Mouse (Mus musculus) embryonic fibroblast, embryonic 13.5 days (primary cell): Measurements from ENCODE around the gene Tspan2. TPM values are rescaled to one million over a fixed set of nuclear protein-coding genes. Genes with fewer than 3 reads are reported as not detected.

Experiments used
- H3K27ac ChIP-seq: 2 replicates; pipeline ENCODE4 v1.5.1; 2012; ENCODE audit warnings: low read length, control low read depth, inconsistent platforms; ENCODE audit not compliant: insufficient read depth
- H3K4me1 ChIP-seq: 2 replicates; pipeline ENCODE4 v1.6.1; 2011; ENCODE audit warnings: low read length; ENCODE audit not compliant: control insufficient read depth, insufficient read depth
- H3K4me3 ChIP-seq: 2 replicates; pipeline ENCODE4 v1.5.1; 2011; ENCODE audit warnings: mild to moderate bottlenecking, control low read depth, low read length; ENCODE audit not compliant: insufficient read depth
- CTCF ChIP-seq: IDR thresholded peaks from 2 replicates; pipeline ENCODE4 v1.5.1; 2011; ENCODE audit warnings: mild to moderate bottlenecking, control low read depth, low read length, moderate library complexity, borderline replicate concordance; ENCODE audit not compliant: insufficient read depth
- POLR2A ChIP-seq: IDR thresholded peaks from 2 replicates; pipeline ENCODE4 v1.6.1; 2011; ENCODE audit warnings: low read depth, mild to moderate bottlenecking, control low read depth, low read length, moderate library complexity
- polyA plus RNA-seq: library from polyadenylated mRNA; stranded (reverse); fragments of >200 nt; gene quantifications from 2 replicates; pipeline ENCODE4 v1.2.4, GENCODE M21; 2011; ENCODE audit warnings: low read depth; ENCODE audit not compliant: missing spikeins, insufficient read length

The Tspan2 gene
- polyA plus RNA-seq, 1 experiment, result 17.3 TPM

GRCm38 (mm10) chr3:102757019-102757418, 22.7 kb downstream of the Tspan2 start:
- H3K4me1 ChIP-seq, result peaks cover 14% of the 10 kb centered on the region
- H3K4me3 ChIP-seq, result no peak overlapping the region
- no peak overlapping the region for H3K27ac ChIP-seq
- TF ChIP-seq POLR2A, result no peak
- no peak for TF ChIP-seq CTCF

DNA sequence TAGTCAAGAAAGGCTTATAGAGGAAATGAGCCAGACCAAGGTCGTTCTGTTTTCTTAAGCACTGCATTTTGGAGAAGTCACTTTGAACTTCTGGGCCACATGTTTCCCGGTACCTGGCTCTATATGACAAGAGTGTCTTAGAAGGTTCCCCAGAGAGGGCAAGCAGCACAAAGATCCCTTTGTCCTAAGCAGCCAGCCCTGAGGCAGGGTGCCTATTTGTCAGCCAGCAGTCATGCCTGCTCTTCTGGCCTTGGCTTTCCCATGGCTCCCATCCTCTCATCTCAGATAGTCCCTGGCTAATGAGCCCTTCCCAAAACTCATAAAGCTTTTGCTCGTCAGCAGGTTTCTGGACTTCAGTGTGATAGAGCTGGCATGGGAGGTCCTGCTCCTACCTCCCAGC, 25.9 kb downstream of the Tspan2 start:
- Histone ChIP-seq H3K4me1 (peaks cover 14% of the 10 kb centered on the region), H3K27ac (no peak overlapping the region), H3K4me3 (no peak overlapping the region)
- TF ChIP-seq CTCF, result no peak
- no peak for TF ChIP-seq POLR2A

- H3K4me3 ChIP-seq, result no peak overlapping the region
- no peak overlapping the region for H3K27ac ChIP-seq
- no peak for TF ChIP-seq POLR2A
- TF ChIP-seq CTCF, result no peak
- no peaks in the 10 kb centered on the region for H3K4me1 ChIP-seq
Measured at GRCm38 (mm10) chr3:102762388-102762787, 28.1 kb downstream of the Tspan2 start.

GRCm38 (mm10) chr3:102763713-102764400, 29.5 kb downstream of the Tspan2 start:
- no peak for TF ChIP-seq POLR2A
- TF ChIP-seq CTCF, result no peak
- no peak overlapping the region for H3K27ac ChIP-seq
- H3K4me3 ChIP-seq, result no peak overlapping the region
- no peaks in the 10 kb centered on the region for H3K4me1 ChIP-seq

- TF ChIP-seq CTCF, result no peak
- no peak for TF ChIP-seq POLR2A
- no peak overlapping the region for H3K27ac ChIP-seq
- no peaks in the 10 kb centered on the region for H3K4me1 ChIP-seq
- no peak overlapping the region for H3K4me3 ChIP-seq
Measured at GRCm38 (mm10) chr3:102764850-102765249, 30.5 kb downstream of the Tspan2 start.

GRCm38 (mm10) chr3:102773018-102773417, 38.7 kb downstream of the Tspan2 start:
- Histone ChIP-seq H3K4me1 (no peaks in the 10 kb centered on the region), H3K27ac (no peak overlapping the region), H3K4me3 (no peak overlapping the region)
- TF ChIP-seq POLR2A (no peak), CTCF (no peak)

- TF ChIP-seq CTCF (no peak), POLR2A (no peak)
Measured at GRCm38 (mm10) chr3:102782618-102783017, 48.3 kb downstream of the Tspan2 start, which contains the start of gene Tshb. Tshb (minus strand) TSS chr3:102782718.

DNA sequence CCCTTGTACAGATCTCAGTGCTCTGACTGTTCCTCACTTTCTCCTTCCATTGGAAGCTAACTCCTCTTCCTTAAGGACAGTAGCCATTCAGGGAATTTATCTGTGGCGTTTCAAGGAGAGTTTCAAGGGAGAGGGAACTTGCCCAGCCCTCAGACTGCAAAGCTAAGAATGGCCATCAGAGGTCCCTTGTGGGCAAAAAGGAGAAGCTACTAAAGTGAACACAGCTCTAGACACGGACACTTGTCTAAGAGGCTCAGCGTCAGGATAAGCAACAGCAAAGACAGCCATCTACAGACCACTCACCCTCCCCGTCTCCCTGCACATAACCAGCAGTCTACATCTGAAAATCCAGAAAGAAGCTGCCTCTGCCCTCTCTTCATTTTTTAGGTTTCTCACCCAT, 53.0 kb downstream of the Tspan2 start:
- Histone ChIP-seq H3K4me3 (no peak overlapping the region), H3K4me1 (no peaks in the 10 kb centered on the region), H3K27ac (no peak overlapping the region)
- TF ChIP-seq CTCF, result no peak

More at GRCm38 (mm10) chr3:102782618-102783017, 48.3 kb downstream of the Tspan2 start, which contains the start of gene Tshb:
- no peaks in the 10 kb centered on the region for H3K4me1 ChIP-seq
- H3K4me3 ChIP-seq, result no peak within 1 kb of the TSS
- H3K27ac ChIP-seq, result no peak within 1 kb of the TSS

DNA sequence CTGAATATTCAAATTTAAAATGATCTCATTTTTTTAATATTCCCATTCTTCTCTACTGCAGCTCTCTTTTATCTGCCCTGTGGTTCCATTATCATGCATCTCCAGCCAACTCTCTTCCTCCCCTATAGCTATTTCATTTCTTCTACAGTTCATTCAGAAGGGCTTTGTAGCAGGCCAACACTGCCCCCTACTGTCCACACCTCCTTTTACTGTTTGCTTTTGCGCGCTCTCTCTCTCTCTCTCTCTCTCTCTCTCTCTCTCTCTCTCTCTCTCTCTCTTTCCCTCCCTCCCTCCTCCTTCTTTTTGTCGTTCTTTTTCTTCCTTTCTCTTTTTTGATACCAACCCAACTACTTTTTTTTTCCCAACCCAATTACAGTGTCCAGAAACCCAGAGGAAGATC, 69.6 kb downstream of the Tspan2 start:
- H3K27ac ChIP-seq, result no peak overlapping the region
- no peaks in the 10 kb centered on the region for H3K4me1 ChIP-seq
- no peak overlapping the region for H3K4me3 ChIP-seq
- no peak for TF ChIP-seq POLR2A
- no peak for TF ChIP-seq CTCF

DNA sequence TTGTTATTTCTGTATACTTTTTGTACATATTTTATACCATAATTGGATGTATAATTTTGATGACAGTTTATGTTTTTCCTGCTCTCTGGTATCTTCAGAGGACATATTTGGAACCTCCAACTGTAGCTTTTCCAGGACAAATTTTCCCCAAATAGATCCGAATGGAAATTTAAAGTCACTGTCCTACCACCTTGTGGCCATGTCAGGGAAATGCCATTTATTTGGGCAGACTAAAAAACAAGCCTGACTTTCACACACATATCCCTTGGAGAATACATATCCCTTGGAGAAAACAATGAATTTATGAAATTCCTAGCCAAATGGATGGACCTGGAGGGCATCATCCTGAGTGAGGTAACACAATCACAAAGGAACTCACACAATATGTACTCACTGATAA, 108.1 kb downstream of the Tspan2 start:
- TF ChIP-seq POLR2A (no peak), CTCF (no peak)
- Histone ChIP-seq H3K4me3 (no peak overlapping the region), H3K4me1 (no peaks in the 10 kb centered on the region), H3K27ac (no peak overlapping the region)

GRCm38 (mm10) chr3:102848661-102849060, 114.3 kb downstream of the Tspan2 start:
- Histone ChIP-seq H3K27ac (no peak overlapping the region), H3K4me3 (no peak overlapping the region), H3K4me1 (no peaks in the 10 kb centered on the region)
- no peak for TF ChIP-seq CTCF

Other genes starting within 250 kb of the Tspan2 start
- gene Tshb, start 48.2 kb downstream of the Tspan2 start, polyA plus RNA-seq, result not detected in 2 replicates
- gene Sycp1, start 201.6 kb downstream of the Tspan2 start, polyA plus RNA-seq, result not detected in 2 replicates
- not detected in 2 replicates for gene Nr1h5, start 229.6 kb downstream of the Tspan2 start, polyA plus RNA-seq